15 mouse cellular contexts compared by ENCODE assay signal in genomic region chr8:110731346-110731859, GRCm38 (mm10).
"Had no signal": no experiment of that assay in that cellular context is flagged by ENCODE, and none has a peak within 500 bp of the region (broad histone marks: within the 10 kb centered on the region; RNA-seq: fewer than 3 reads in every experiment).

No protein-coding gene starts in this region.

- H3K4me1 ChIP-seq: liver, embryonic 13.5 days had no signal

- H3K27me3 ChIP-seq: liver, embryonic 13.5 days; neural tube, embryonic 12.5 days; neural tube, embryonic 15.5 days had no signal

- H3K27ac ChIP-seq: layer of hippocampus, adult 2 months; liver, embryonic 13.5 days; neural tube, embryonic 12.5 days; neural tube, embryonic 15.5 days had no signal

- H3K4me2 ChIP-seq: liver, embryonic 13.5 days; midbrain, embryonic 11.5 days; neural tube, embryonic 12.5 days; neural tube, embryonic 15.5 days had no signal

- H3K9me3 ChIP-seq: liver, embryonic 13.5 days; neural tube, embryonic 12.5 days; neural tube, embryonic 15.5 days had no signal

- DNase-seq: kidney, postnatal 14 days; layer of hippocampus, adult 9-11 months; liver, embryonic 13.5 days; lung, adult 2 months; lung, postnatal 14 days; lung, postnatal 4 days; midbrain, embryonic 14.5 days; right cerebral cortex, adult 18-20 months; right cerebral cortex, postnatal 14 days; thymus, adult 18-20 months; thymus, postnatal 36 days had no signal

- H3K4me3 ChIP-seq: layer of hippocampus, adult 2 months; liver, embryonic 13.5 days; neural tube, embryonic 12.5 days; neural tube, embryonic 15.5 days had no signal
